Mouse (Mus musculus) megakaryocyte, embryonic 14.5 days (primary cell): ENCODE measurements around the gene Xrcc5. TPM values are rescaled to one million over a fixed set of nuclear protein-coding genes. Genes with fewer than 3 reads are reported as not detected.

ENCODE experiments used
- H3K27me3 ChIP-seq: replicated peaks from 2 replicates; pipeline ENCODE3; 2012; ENCODE audit warnings: inconsistent platforms
- H3K36me3 ChIP-seq: replicated peaks from 2 replicates; pipeline ENCODE3; 2012; ENCODE audit warnings: low read length, inconsistent platforms, mixed read lengths
- H3K4me1 ChIP-seq: 2 replicates; pipeline ENCODE4 v1.6.1; 2012; ENCODE audit warnings: inconsistent platforms
- H3K4me3 ChIP-seq: replicated peaks from 2 replicates; pipeline ENCODE3; 2012; ENCODE audit warnings: moderate library complexity, mild to moderate bottlenecking, inconsistent platforms
- H3K9me3 ChIP-seq: 2 replicates; pipeline ENCODE4 v1.6.1; 2012; ENCODE audit warnings: inconsistent platforms
- FLI1 ChIP-seq: IDR thresholded peaks from 2 replicates; pipeline ENCODE4 v1.6.1; 2012; ENCODE audit warnings: low read length, inconsistent platforms, mixed read lengths
- GATA1 ChIP-seq: IDR thresholded peaks from 3 replicates; pipeline ENCODE4 v1.6.1; 2012; ENCODE audit warnings: mixed read lengths, low read length, inconsistent platforms, borderline replicate concordance
- polyA plus RNA-seq: library from polyadenylated mRNA; stranded (reverse); fragments of >175 nt; gene quantifications from 2 replicates; pipeline ENCODE4 v1.2.3, GENCODE M21; 2012; ENCODE audit warnings: low replicate concordance; ENCODE audit not compliant: insufficient read depth

The Xrcc5 gene
- polyA plus RNA-seq, 1 experiment = 0.62 TPM

DNA sequence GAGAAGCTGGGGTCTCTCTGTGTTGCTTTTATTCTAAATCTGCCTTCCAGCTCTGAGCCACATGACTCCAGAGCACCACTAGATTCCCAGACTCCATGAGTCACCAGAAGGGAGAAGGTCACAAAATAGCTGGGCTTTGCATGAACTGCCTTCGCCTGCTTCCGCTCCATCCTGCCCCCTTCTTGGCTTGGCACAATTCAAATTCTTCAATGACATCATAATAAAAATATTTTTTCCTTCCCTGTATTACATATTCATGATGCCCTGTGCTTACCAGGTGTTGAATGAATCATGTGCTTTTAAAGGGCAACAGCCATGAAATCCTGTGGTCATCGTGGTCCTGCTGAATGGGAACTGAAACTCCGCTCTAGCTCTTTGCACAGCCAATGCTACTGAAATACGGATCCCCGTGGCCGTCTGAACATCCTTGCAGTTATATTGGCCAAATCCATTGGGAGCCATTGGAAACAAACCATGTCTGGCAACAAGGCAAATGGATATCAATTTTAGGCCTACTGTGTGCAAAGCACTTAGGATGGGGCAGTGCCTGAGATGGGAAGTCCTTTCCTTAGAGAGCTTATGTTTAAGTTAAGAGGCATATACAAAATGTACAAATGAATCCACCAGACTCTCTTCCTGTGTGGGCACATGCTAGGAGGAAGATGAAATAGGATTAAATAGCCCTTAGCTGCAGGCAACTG, 122.0 kb downstream of the Xrcc5 start:
- no peaks in the 10 kb centered on the region for H3K9me3 ChIP-seq
- no peaks in the 10 kb centered on the region for H3K4me1 ChIP-seq
- H3K36me3 ChIP-seq = no peaks in the 10 kb centered on the region
- H3K27me3 ChIP-seq = no peaks in the 10 kb centered on the region
- TF ChIP-seq GATA1 (no peak), FLI1 (no peak)
- H3K4me3 ChIP-seq = no peak overlapping the region

DNA sequence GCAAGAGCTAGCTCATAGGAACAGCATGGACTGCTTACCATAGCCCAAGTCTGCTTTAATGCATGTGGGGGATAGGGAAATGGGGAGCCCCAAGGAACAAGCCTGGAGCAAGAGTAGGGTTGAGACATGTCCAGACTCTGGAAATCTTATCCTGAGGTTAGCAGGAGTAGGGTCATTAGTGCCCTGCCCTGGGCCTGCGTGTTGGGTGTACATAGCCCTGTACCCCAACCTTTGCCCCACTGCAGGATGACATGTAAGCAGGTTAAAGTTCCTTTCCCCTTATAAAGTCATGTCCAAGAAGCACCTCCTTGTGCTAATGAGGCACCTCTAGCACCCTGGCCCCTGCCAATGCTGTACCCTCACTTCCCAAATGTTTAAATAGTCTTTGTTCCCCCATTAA, 125.4 kb downstream of the Xrcc5 start:
- TF ChIP-seq GATA1 = no peak
- TF ChIP-seq FLI1 = no peak
- H3K9me3 ChIP-seq = no peaks in the 10 kb centered on the region
- H3K4me1 ChIP-seq = no peaks in the 10 kb centered on the region
- H3K27me3 ChIP-seq = no peaks in the 10 kb centered on the region
- no peak overlapping the region for H3K4me3 ChIP-seq
- H3K36me3 ChIP-seq = no peaks in the 10 kb centered on the region

DNA sequence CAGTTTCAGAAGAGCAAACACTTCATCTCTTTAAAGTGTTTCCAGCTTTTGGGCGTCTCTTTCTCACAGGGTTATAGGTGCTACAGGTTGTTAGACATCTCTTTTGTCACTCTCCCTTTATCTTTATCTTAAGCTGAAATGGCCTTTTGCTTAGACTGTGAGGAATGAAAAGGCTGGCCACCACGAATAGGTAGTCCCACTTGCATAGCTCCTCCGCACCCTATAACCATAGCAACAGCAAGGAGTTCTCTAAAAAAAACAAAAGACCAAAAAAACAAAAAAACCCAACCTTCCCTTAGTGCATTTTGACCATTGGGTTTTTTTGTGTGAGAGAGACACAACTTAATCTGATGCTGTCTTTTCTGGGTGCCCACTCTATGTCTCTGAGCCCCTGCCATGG, 127.3 kb downstream of the Xrcc5 start:
- Histone ChIP-seq H3K4me1 (peaks cover 5% of the 10 kb centered on the region), H3K27me3 (no peaks in the 10 kb centered on the region), H3K4me3 (no peak overlapping the region), H3K36me3 (no peaks in the 10 kb centered on the region), H3K9me3 (no peaks in the 10 kb centered on the region)
- TF ChIP-seq FLI1 (no peak), GATA1 (no peak)

DNA sequence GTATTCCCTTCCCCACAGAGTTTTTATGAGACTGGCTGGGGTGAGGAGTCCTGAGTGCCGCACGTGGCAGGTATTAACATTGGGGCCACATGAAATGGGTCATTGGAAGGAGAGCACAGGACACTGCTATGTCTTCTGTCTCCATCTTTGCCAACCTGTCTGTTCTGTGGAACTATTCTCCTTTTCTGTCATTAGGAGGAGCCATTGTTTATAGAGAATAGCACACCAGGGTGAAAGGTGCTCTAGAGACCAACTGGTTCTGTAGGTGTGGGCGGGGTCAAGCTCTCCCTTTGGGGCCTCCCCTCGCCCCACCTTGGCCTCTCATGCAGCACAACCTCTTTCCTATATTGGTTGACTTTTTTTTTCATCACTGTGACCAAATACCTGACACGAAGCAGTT, 129.7 kb downstream of the Xrcc5 start:
- Histone ChIP-seq H3K36me3 (no peaks in the 10 kb centered on the region), H3K9me3 (no peaks in the 10 kb centered on the region), H3K27me3 (no peaks in the 10 kb centered on the region), H3K4me1 (peaks cover 8% of the 10 kb centered on the region), H3K4me3 (no peak overlapping the region)
- TF ChIP-seq GATA1 = no peak

DNA sequence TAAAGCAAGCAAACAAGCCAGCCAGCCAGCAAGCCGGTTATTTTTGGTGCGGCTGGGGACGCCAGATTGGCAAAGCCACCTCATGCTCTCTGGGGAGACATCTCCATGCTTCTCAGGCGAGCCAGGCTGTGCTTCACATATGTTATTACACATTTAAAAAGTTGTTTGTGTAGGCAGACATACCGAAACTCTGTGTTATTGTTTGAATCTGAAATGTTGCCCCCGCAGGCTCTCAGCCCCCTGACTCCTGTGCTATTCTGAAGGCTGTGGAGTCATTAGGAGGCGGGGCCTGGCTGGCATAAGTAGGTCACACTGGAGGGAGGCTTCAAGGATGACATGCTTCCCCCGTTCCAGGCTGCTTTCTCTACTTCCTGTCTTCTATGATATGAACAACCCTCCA, 131.9 kb downstream of the Xrcc5 start:
- Histone ChIP-seq H3K4me1 (peaks cover 8% of the 10 kb centered on the region), H3K36me3 (no peaks in the 10 kb centered on the region), H3K27me3 (no peaks in the 10 kb centered on the region), H3K9me3 (no peaks in the 10 kb centered on the region), H3K4me3 (no peak overlapping the region)
- TF ChIP-seq GATA1 (no peak), FLI1 (no peak)

DNA sequence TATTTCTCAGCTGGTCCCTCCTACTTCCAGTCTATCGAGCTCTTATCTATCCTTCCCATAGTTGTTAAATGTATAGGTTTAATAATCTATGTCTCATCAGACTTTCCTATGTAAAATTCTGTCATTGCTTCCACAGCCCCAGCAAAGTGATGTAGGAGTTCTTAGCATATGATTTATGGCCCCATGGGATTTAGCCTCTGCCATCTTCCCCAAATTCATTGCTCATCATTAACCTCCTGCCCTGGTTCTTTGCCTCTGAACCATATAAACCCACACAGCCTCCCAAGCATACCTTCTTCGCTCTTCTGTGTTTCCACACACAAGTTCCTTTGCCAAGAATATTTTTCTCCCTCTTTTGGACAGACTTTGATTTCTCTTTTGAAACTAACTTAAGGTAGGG, 135.5 kb downstream of the Xrcc5 start:
- TF ChIP-seq FLI1 (no peak), GATA1 (no peak)
- Histone ChIP-seq H3K4me1 (peaks cover 8% of the 10 kb centered on the region), H3K27me3 (no peaks in the 10 kb centered on the region), H3K36me3 (no peaks in the 10 kb centered on the region), H3K9me3 (no peaks in the 10 kb centered on the region), H3K4me3 (no peak overlapping the region)

Other genes starting within 250 kb of the Xrcc5 start
- gene Mreg, start 95.1 kb upstream of the Xrcc5 start, polyA plus RNA-seq = 0.26 TPM in 1 of 2 replicates, not detected in the other
- gene Pecr, start 23.1 kb upstream of the Xrcc5 start, polyA plus RNA-seq = 3.8 TPM in 1 of 2 replicates, not detected in the other
- gene Tmem169, start 23.1 kb upstream of the Xrcc5 start, polyA plus RNA-seq = 0.03 TPM in 1 of 2 replicates, not detected in the other
- 0.07 and 0.48 TPM in 2 replicates for gene March4, start 229.5 kb downstream of the Xrcc5 start, polyA plus RNA-seq